Mouse (Mus musculus) embryonic fibroblast, embryonic 13.5 days (primary cell): Measurements from ENCODE around the gene Itk.

Experiments
- CTCF ChIP-seq: IDR thresholded peaks from 2 replicates; pipeline ENCODE4 v1.5.1; 2011; ENCODE audit warnings: mild to moderate bottlenecking, control low read depth, low read length, moderate library complexity, borderline replicate concordance; ENCODE audit not compliant: insufficient read depth
- POLR2A ChIP-seq: IDR thresholded peaks from 2 replicates; pipeline ENCODE4 v1.6.1; 2011; ENCODE audit warnings: low read depth, mild to moderate bottlenecking, control low read depth, low read length, moderate library complexity

- TF ChIP-seq CTCF (no peak), POLR2A (no peak)
Observed at GRCm38 (mm10) chr11:46362061-46363022, 27.0 kb downstream of the Itk start.
